Mouse (Mus musculus) layer of hippocampus, adult 18-20 months (tissue): Measurements from ENCODE around the gene Zfp91. TPM values are rescaled to one million over a fixed set of nuclear protein-coding genes. Genes with fewer than 3 reads are reported as not detected.

ENCODE experiments used
- total RNA-seq, 2 experiments: library from RNA; stranded (reverse); gene quantifications; 2 replicates each; pipeline ENCODE4 v1.2.3; 2021

The Zfp91 gene
- total RNA-seq, 2 experiments from 2014 or later = 84.6 to 90.8 TPM

Other genes starting within 250 kb of the Zfp91 start
- not detected for gene Gm4952, start 196.2 kb downstream of the Zfp91 start, total RNA-seq
- under 1 TPM; 0.20 to 0.36 TPM for gene Glyat, start 162.8 kb downstream of the Zfp91 start, total RNA-seq
- not detected for gene Olfr1442, start 125.7 kb downstream of the Zfp91 start, total RNA-seq
- not detected for gene Olfr1443, start 118.0 kb downstream of the Zfp91 start, total RNA-seq
- not detected for gene Keg1, start 100.3 kb downstream of the Zfp91 start, total RNA-seq
- gene Cntf, start 30.5 kb downstream of the Zfp91 start, total RNA-seq = 1 to 10 TPM; 2.7 to 3.1 TPM
- gene Lpxn, start 67 bp upstream of the Zfp91 start, total RNA-seq = 1 to 10 TPM; 1.0 to 1.9 TPM
- gene Gm5244, start 50.6 kb upstream of the Zfp91 start, total RNA-seq = not detected
- gene Olfr1444, start 61.2 kb upstream of the Zfp91 start, total RNA-seq = not detected
- not detected for gene Olfr1445, start 87.7 kb upstream of the Zfp91 start, total RNA-seq
- gene Olfr1446, start 97.4 kb upstream of the Zfp91 start, total RNA-seq = not detected
- gene Olfr1447, start 107.6 kb upstream of the Zfp91 start, total RNA-seq = not detected
- gene Olfr1448, start 128.3 kb upstream of the Zfp91 start, total RNA-seq = not detected
- gene Olfr1449, start 134.7 kb upstream of the Zfp91 start, total RNA-seq = not detected
- gene Olfr1450, start 154.1 kb upstream of the Zfp91 start, total RNA-seq = not detected
- gene Olfr1451, start 198.9 kb upstream of the Zfp91 start, total RNA-seq = not detected
- not detected for gene Olfr1453, start 232.2 kb upstream of the Zfp91 start, total RNA-seq